Mouse (Mus musculus): ENCODE data around the gene Kcng4. TPM values are rescaled to one million over a fixed set of nuclear protein-coding genes. Genes with fewer than 3 reads are reported as not detected.

Kcng4 gene
- polyA plus RNA-seq, 1 experiment from 2014 or later, result 0.08 TPM

DNA sequence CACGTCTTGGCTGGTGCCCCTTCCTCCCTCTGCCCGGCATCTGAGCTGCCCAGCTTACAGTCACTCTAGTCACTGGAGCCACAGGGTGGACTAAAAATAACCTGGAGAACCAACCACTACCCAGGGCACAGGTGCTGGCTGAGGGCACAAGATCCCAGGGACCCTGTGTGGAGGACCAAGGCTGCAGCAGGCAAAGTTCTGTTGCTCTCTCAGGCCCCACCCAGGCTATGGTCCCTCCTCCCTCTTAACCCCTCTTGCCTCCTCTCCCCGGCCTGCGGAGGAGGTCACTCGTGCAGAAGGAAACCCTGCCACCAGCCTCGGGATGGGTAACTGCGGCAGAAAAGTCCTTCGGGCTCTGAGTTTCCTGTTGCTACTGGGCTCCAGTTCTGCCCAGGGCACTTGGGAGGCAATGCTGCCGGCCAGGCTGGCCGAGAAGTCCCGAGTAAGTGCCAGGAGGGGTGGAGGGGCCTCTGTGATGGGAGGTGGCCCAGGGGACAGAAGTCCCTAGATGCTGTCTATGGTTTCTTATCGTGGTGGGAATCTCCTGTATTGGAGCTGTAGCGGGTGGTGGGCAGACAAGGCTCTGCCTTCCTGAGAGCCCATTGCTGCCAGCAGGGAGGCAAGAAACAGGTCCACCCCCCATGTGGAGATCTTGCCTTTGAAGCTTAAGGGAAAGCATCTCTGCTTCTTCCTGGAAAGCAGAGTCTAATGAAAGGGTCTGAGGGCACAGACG is 30.9 kb upstream of the Kcng4 start, which contains the start of gene Wfdc1:
Gene Wfdc1 (plus strand): TSS at position 147 of the 733 bp plus-strand sequence.
- no peaks in the 10 kb centered on the region for H3K27me3 ChIP-seq (ENCODE audit: control insufficient read depth, insufficient read depth, low read length)
- H3K36me3 ChIP-seq (ENCODE audit: control insufficient read depth, insufficient read depth, low read length), result no peaks in the 10 kb centered on the region
- WGBS, result 23% methylated on average over 13 of the region's 14 CpGs
- no peak for ATAC-seq (ENCODE audit: low read depth)
- H3K4me3 ChIP-seq (ENCODE audit: low read depth, low read length), result no peak within 1 kb of the TSS
- 0 out of 2 replicates have a peak, but pooled peaks cover under 1% of the 10 kb centered on the region for H3K4me1 ChIP-seq (ENCODE audit: control insufficient read depth, insufficient read depth, low read length)
- H3K9ac ChIP-seq (replicated peaks; ENCODE audit: low read depth, low read length), result no peak within 1 kb of the TSS
- no peaks in the 10 kb centered on the region for H3K9me3 ChIP-seq (ENCODE audit: control insufficient read depth, low read length)
- H3K27ac ChIP-seq (ENCODE audit: low read depth, low read length), result no peak within 1 kb of the TSS
- no peak within 1 kb of the TSS for H3K4me2 ChIP-seq (ENCODE audit: low read depth, low read length)

DNA sequence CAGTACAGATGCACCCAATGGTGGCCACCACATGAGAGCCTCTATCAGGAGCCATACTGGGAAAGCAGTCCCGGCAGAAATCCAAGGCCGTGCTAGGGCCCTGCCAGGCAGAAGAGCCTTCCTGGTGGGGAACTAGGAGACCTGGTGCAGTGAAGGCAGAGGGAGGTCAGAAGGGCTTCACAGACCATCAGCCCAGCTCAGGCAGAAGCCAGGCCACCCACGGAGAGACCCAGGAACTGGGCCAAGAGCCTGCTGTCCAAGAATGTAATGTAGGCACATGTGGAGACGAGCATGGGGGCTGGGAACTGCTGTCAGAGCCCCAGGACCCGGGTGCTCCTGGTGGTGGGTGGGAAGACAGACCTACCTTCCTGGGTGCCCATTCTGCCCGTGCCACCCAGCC is 29.8 kb upstream of the Kcng4 start:
- ATAC-seq (ENCODE audit: low read depth), result no peak
- 73% methylated on average over 6 of the region's 6 CpGs for WGBS

DNA sequence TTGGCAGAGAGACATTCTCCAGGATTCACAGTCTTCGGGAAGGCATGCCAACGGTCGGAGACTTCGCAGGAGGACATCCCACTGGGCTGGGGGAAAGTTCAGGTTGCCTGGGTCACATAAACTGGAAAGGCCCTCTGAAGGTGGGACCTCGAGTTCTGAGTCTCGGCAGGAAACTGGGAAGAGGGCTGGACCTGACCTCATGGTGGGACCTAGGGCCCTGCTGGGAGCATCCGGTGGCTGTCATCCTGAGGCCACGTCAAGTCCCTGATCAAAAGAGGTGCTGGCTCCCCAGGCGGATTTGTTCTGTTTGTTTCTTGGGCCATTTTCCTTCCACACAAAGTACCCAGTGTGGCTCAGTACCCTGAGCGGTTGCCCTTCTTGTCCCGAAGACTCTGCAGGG is 28.0 kb upstream of the Kcng4 start:
- Histone ChIP-seq H3K4me1 (ENCODE audit: control insufficient read depth, insufficient read depth, low read length) (0 out of 2 replicates have a peak, but pooled peaks cover 6% of the 10 kb centered on the region), H3K4me3 (ENCODE audit: low read depth, low read length) (no peak overlapping the region), H3K9me3 (ENCODE audit: control insufficient read depth, low read length) (no peaks in the 10 kb centered on the region), H3K9ac (replicated peaks; ENCODE audit: low read depth, low read length) (no peak overlapping the region), H3K36me3 (ENCODE audit: control insufficient read depth, insufficient read depth, low read length) (no peaks in the 10 kb centered on the region), H3K4me2 (ENCODE audit: low read depth, low read length) (no peak overlapping the region), H3K27ac (ENCODE audit: low read depth, low read length) (no peak overlapping the region), H3K27me3 (ENCODE audit: control insufficient read depth, insufficient read depth, low read length) (no peaks in the 10 kb centered on the region)
- no peak for ATAC-seq (ENCODE audit: low read depth)
- 72% methylated on average over 11 of the region's 11 CpGs for WGBS

More for the DNA sequence above, 29.8 kb upstream of the Kcng4 start:
- Histone ChIP-seq H3K4me3 (ENCODE audit: low read depth, low read length) (no peak overlapping the region), H3K27me3 (ENCODE audit: control insufficient read depth, insufficient read depth, low read length) (no peaks in the 10 kb centered on the region), H3K27ac (ENCODE audit: low read depth, low read length) (no peak overlapping the region), H3K9ac (replicated peaks; ENCODE audit: low read depth, low read length) (no peak overlapping the region), H3K4me1 (ENCODE audit: control insufficient read depth, insufficient read depth, low read length) (0 out of 2 replicates have a peak, but pooled peaks cover 6% of the 10 kb centered on the region), H3K4me2 (ENCODE audit: low read depth, low read length) (no peak overlapping the region), H3K9me3 (ENCODE audit: control insufficient read depth, low read length) (no peaks in the 10 kb centered on the region), H3K36me3 (ENCODE audit: control insufficient read depth, insufficient read depth, low read length) (no peaks in the 10 kb centered on the region)

DNA sequence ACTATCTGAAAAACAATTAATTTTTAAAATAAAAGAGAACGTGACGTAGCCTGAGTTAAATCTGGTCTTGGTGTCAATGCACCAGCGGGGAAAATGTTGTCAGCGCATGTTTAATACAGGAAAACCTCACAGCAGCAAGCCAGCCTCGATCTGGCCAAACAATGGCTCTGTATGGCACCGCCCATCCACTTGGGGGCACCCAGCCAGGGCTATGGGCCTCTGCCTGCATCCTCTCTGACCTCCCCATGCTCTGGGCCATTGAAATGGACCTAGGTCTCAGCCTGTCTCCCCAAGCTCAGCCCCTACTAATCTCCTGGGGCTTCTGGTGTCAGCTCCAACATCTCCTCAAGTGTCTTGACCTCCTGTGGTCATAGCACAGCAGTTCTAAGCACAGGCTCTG is 26.4 kb upstream of the Kcng4 start:
- ATAC-seq (ENCODE audit: low read depth), result no peak

DNA sequence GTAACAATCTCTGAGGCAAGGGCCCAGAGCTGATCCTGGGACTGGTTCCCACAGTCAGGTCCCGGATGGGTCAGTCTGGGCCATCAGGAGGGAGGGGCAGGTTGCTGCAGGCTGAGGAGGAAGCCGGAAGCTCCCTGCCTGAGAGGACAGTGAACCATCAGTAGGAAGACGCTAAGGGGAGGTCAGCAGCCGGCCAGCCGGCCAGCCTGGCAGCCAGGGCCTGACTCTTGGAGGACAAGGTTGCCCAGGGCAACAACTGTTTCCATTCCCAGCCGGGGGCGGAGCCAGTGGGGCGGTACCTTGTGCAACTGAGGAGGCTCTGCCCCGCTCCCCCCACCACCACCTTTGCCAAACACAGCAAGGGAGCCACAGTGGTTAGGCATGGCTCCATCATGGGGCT is 25.6 kb upstream of the Kcng4 start:
- Histone ChIP-seq H3K36me3 (ENCODE audit: control insufficient read depth, insufficient read depth, low read length) (no peaks in the 10 kb centered on the region), H3K4me2 (ENCODE audit: low read depth, low read length) (no peak overlapping the region), H3K27ac (ENCODE audit: low read depth, low read length) (no peak overlapping the region), H3K4me3 (ENCODE audit: low read depth, low read length) (no peak overlapping the region), H3K27me3 (ENCODE audit: control insufficient read depth, insufficient read depth, low read length) (no peaks in the 10 kb centered on the region), H3K9me3 (ENCODE audit: control insufficient read depth, low read length) (no peaks in the 10 kb centered on the region), H3K9ac (replicated peaks; ENCODE audit: low read depth, low read length) (0 out of 2 replicates have a peak overlapping the region, but pooled peaks have one; percentile 7), H3K4me1 (ENCODE audit: control insufficient read depth, insufficient read depth, low read length) (0 out of 2 replicates have a peak, but pooled peaks cover 6% of the 10 kb centered on the region)
- WGBS, result 5% methylated on average over 9 of the region's 9 CpGs
- peak; percentile 28; the same call in 1 of the 2 replicates for ATAC-seq (ENCODE audit: low read depth)

More for the DNA sequence above, 26.4 kb upstream of the Kcng4 start:
- Histone ChIP-seq H3K4me3 (ENCODE audit: low read depth, low read length) (no peak overlapping the region), H3K4me1 (ENCODE audit: control insufficient read depth, insufficient read depth, low read length) (0 out of 2 replicates have a peak, but pooled peaks cover 6% of the 10 kb centered on the region), H3K4me2 (ENCODE audit: low read depth, low read length) (no peak overlapping the region), H3K27me3 (ENCODE audit: control insufficient read depth, insufficient read depth, low read length) (no peaks in the 10 kb centered on the region), H3K9me3 (ENCODE audit: control insufficient read depth, low read length) (no peaks in the 10 kb centered on the region), H3K27ac (ENCODE audit: low read depth, low read length) (no peak overlapping the region), H3K36me3 (ENCODE audit: control insufficient read depth, insufficient read depth, low read length) (no peaks in the 10 kb centered on the region), H3K9ac (replicated peaks; ENCODE audit: low read depth, low read length) (no peak overlapping the region)
- WGBS, result 79% methylated on average over 6 of the region's 6 CpGs

DNA sequence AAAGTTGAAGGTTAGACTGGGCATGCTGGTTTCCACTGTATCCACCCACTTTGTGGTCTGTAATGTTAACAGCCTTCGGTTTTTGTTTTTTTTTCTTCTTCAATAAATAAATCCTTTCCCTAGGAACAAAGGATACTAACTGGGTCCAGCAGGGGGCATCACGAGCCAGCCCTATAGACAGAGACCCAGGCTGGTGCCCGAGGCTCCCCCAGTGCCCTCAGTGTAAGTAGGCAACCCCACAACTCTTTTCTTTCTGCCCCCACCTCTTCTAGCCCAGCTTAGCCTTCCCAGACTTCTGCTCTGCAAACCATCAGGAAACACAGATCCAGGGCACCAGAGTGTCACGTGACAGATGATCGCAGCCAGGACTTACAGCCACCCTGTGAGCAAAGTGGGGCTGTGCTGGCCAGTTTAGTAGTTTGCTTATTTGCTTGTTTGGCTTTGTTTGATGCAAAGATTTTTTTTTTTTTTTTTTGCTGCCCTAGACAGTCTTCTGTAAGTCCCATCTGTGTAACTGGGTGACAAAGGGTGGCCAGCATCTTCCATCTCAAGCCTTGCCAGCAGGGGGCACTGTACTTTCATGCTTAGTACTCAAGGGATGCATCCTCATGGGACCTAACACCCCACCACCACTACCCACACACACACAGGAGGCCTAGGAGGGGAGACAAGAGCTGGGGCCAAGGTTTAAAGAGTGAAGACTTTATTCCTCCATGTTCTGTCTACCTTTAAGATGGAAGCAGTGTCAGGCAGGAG is 21.4 kb upstream of the Kcng4 start:
- no peak overlapping the region for H3K27ac ChIP-seq (ENCODE audit: low read depth, low read length)
- H3K4me2 ChIP-seq (ENCODE audit: low read depth, low read length), result no peak overlapping the region
- H3K4me3 ChIP-seq (ENCODE audit: low read depth, low read length), result no peak overlapping the region
- WGBS, result 56% methylated on average over 5 of the region's 5 CpGs
- 0 out of 2 replicates have a peak, but pooled peaks cover 6% of the 10 kb centered on the region for H3K4me1 ChIP-seq (ENCODE audit: control insufficient read depth, insufficient read depth, low read length)
- ATAC-seq (ENCODE audit: low read depth), result no peak
- H3K9ac ChIP-seq (replicated peaks; ENCODE audit: low read depth, low read length), result no peak overlapping the region
- H3K9me3 ChIP-seq (ENCODE audit: control insufficient read depth, low read length), result no peaks in the 10 kb centered on the region
- no peaks in the 10 kb centered on the region for H3K36me3 ChIP-seq (ENCODE audit: control insufficient read depth, insufficient read depth, low read length)
- no peaks in the 10 kb centered on the region for H3K27me3 ChIP-seq (ENCODE audit: control insufficient read depth, insufficient read depth, low read length)

DNA sequence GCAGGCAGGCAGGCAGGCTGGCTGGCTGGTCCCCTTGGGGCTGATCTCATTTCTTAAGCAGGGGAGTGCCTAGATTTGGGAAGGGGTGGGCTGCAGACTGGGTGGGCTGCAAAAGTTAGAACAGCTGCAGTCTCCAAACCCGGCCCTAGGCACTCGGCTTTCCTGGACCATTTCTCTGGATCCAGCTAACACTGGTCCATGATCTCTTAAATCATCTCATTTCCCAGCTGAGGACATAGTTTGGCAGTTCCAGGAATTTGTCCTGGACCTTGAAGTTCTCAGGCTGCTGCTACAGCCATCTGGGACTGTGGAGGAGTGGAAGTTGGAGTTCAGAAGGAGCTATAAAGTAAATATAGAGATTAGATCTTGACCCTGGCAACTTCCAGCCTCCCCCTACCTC is 15.8 kb upstream of the Kcng4 start:
- ATAC-seq (ENCODE audit: low read depth), result no peak
- Histone ChIP-seq H3K4me1 (ENCODE audit: control insufficient read depth, insufficient read depth, low read length) (no peaks in the 10 kb centered on the region), H3K9me3 (ENCODE audit: control insufficient read depth, low read length) (no peaks in the 10 kb centered on the region), H3K4me3 (ENCODE audit: low read depth, low read length) (no peak overlapping the region), H3K9ac (replicated peaks; ENCODE audit: low read depth, low read length) (no peak overlapping the region), H3K36me3 (ENCODE audit: control insufficient read depth, insufficient read depth, low read length) (no peaks in the 10 kb centered on the region), H3K4me2 (ENCODE audit: low read depth, low read length) (no peak overlapping the region), H3K27me3 (ENCODE audit: control insufficient read depth, insufficient read depth, low read length) (no peaks in the 10 kb centered on the region), H3K27ac (ENCODE audit: low read depth, low read length) (no peak overlapping the region)
- 71% methylated on average over 2 of the region's 2 CpGs for WGBS

DNA sequence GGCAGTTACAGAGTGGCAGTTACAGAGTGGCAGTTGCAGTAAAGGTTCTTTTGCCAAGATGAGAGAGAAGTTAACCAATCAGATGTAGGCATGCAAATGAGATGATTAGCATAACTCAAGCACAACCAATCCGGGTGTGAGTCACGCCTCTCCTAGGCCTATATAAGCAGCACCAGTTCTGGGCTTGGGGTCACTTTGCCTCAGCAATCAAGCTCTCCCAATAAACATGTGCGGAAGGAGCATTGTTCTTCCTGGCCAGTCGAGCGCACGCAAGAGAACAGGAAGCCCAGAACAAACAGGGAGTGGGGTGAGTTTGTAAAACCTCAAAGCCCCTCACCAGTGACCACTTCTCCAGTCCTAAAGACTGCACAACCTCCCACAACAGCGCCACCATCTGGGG is 11.4 kb upstream of the Kcng4 start:
- Histone ChIP-seq H3K4me1 (ENCODE audit: control insufficient read depth, insufficient read depth, low read length) (peaks cover 7% of the 10 kb centered on the region; the same call in 1 of the 2 replicates), H3K4me2 (ENCODE audit: low read depth, low read length) (no peak overlapping the region), H3K36me3 (ENCODE audit: control insufficient read depth, insufficient read depth, low read length) (no peaks in the 10 kb centered on the region), H3K27ac (ENCODE audit: low read depth, low read length) (no peak overlapping the region), H3K9me3 (ENCODE audit: control insufficient read depth, low read length) (no peaks in the 10 kb centered on the region), H3K9ac (replicated peaks; ENCODE audit: low read depth, low read length) (no peak overlapping the region), H3K27me3 (ENCODE audit: control insufficient read depth, insufficient read depth, low read length) (no peaks in the 10 kb centered on the region), H3K4me3 (ENCODE audit: low read depth, low read length) (no peak overlapping the region)
- 81% methylated on average over 7 of the region's 7 CpGs for WGBS
- no peak for ATAC-seq (ENCODE audit: low read depth)

DNA sequence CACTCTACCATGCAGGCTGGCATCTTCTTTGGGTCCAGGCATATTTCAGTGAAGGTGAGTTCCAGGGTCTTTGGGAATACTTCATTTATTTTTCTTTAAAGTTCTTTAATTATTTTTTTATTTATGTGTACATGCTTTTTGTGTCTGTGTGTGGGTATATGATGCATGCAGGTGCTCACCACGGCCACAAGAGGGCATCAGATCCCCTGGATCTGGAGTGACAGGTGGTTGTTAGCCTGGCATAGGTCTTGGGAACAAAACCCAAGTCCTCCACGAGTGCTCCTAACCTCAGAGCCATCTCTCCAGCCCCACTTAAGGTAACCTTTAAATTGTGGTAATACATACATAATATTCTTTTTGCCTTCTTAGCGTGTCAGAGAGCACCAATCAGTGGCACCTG is 10.7 kb upstream of the Kcng4 start:
- Histone ChIP-seq H3K36me3 (ENCODE audit: control insufficient read depth, insufficient read depth, low read length) (no peaks in the 10 kb centered on the region), H3K4me1 (ENCODE audit: control insufficient read depth, insufficient read depth, low read length) (peaks cover 7% of the 10 kb centered on the region; the same call in 1 of the 2 replicates), H3K9me3 (ENCODE audit: control insufficient read depth, low read length) (no peaks in the 10 kb centered on the region), H3K9ac (replicated peaks; ENCODE audit: low read depth, low read length) (no peak overlapping the region), H3K27me3 (ENCODE audit: control insufficient read depth, insufficient read depth, low read length) (no peaks in the 10 kb centered on the region), H3K27ac (ENCODE audit: low read depth, low read length) (no peak overlapping the region), H3K4me2 (ENCODE audit: low read depth, low read length) (no peak overlapping the region), H3K4me3 (ENCODE audit: low read depth, low read length) (no peak overlapping the region)
- 73% methylated on average over 3 of the region's 3 CpGs for WGBS
- ATAC-seq (ENCODE audit: low read depth), result no peak

All from neural tube, embryonic 14.5 days (tissue).